Mouse (Mus musculus) CH12.LX (cell line): ENCODE data around the gene Gm20388.

Experiments
- CHD2 ChIP-seq: IDR thresholded peaks from 2 replicates; pipeline ENCODE4 v1.6.1; 2011; ENCODE audit warnings: low read length, improper control_type of control experiment
- CTCF ChIP-seq, 2 experiments: IDR thresholded peaks in 1 of 2; conservative IDR thresholded peaks in 1 of 2; 2 replicates each; pipeline ENCODE4 v1.5.1; 2011 to 2012; ENCODE audit warnings: low read depth in 2 of 2, low read length in 2 of 2, improper control_type of control experiment in 1 of 2, inconsistent platforms in 1 of 2, mild to moderate bottlenecking in 1 of 2, moderate library complexity in 1 of 2
- E2F4 ChIP-seq: IDR thresholded peaks from 2 replicates; pipeline ENCODE4 v1.6.1; 2011; ENCODE audit warnings: low read depth, low read length, improper control_type of control experiment; ENCODE audit not compliant: insufficient replicate concordance
- KAT2A ChIP-seq: IDR thresholded peaks from 2 replicates; pipeline ENCODE4 v1.6.1; 2012; ENCODE audit warnings: low read length, improper control_type of control experiment, inconsistent platforms; ENCODE audit not compliant: insufficient replicate concordance
- POLR2A ChIP-seq: IDR thresholded peaks from 2 replicates; pipeline ENCODE4 v1.6.1; 2011; ENCODE audit warnings: low read depth, mild to moderate bottlenecking, improper control_type of control experiment, low read length
- USF1 ChIP-seq: IDR thresholded peaks from 2 replicates; pipeline ENCODE4 v1.6.1; 2014; ENCODE audit warnings: low read depth, mild to moderate bottlenecking, inconsistent platforms, low read length, improper control_type of control experiment

DNA sequence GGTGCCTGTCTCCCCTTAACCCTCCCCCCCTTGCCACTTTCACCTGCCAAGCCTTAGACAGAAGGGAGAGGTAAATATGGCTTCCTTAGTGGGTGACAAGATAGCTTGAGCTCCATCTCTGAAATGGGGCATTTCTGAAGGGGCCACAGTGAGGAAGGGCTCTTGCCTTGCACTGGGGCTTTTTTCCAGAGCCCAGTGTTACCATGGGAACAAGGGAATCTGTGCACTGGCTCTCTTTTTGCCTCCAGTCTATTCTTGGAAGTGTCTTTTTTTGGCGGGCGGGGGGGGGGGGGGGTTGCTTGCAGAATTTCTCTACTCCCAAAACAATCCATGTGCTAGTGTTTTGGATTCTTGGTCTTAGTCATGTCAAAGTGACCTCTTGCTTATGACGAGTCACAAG, 2104.0 kb downstream of the Gm20388 start:
- TF ChIP-seq POLR2A, result no peak
- no peak for TF ChIP-seq KAT2A
- TF ChIP-seq CTCF (conservative IDR thresholded peaks at IDR 0.05 in 1 of 2, IDR thresholded peaks at IDR 0.05 in 1 of 2; ENCODE audit: low read depth in 2 of 2, low read length in 2 of 2), result no peak
- no peak for TF ChIP-seq E2F4
- no peak for TF ChIP-seq CHD2
- no peak for TF ChIP-seq USF1
